Mouse (Mus musculus) lung, adult 2 months (tissue): Measurements from ENCODE around the gene Slc22a17.

Experiments
- CTCF ChIP-seq: fragments of 200-500 bp; IDR thresholded peaks from 2 replicates; pipeline ENCODE4 v1.5.1; 2011; ENCODE audit warnings: mild to moderate bottlenecking, low read length, control low read depth; ENCODE audit not compliant: insufficient read depth
- POLR2A ChIP-seq: fragments of 200-500 bp; IDR thresholded peaks from 2 replicates; pipeline ENCODE4 v1.6.1; 2011; ENCODE audit warnings: low read depth, mild to moderate bottlenecking, control low read depth, low read length, borderline replicate concordance; ENCODE audit errors: extremely low read depth

- TF ChIP-seq CTCF (no peak), POLR2A (no peak)
Observed at GRCm38 (mm10) chr14:54897445-54897844, 15.5 kb downstream of the Slc22a17 start.
